Mouse (Mus musculus) intestine, postnatal 0 days (tissue): ENCODE measurements around the gene Rest. TPM values are rescaled to one million over a fixed set of nuclear protein-coding genes. Genes with fewer than 3 reads are reported as not detected.

Experiments
- ATAC-seq: fragments of 200-750 bp; cut with Nextera tagmentation; 2 replicates; pipeline ENCODE4 v1.8.0; 2017; ENCODE audit warnings: mild to moderate bottlenecking, moderate TSS enrichment, moderate library complexity
- H3K27ac ChIP-seq: fragments of 300-500 bp; sonication (generic); 2 replicates; pipeline ENCODE4 v1.5.1; 2014; ENCODE audit warnings: mild to moderate bottlenecking, low read depth, low read length, moderate library complexity
- H3K27me3 ChIP-seq: fragments of 300-500 bp; sonication (generic); replicated peaks from 2 replicates; pipeline ENCODE4 v1.6.1; 2014; ENCODE audit warnings: low read length, mixed read lengths; ENCODE audit not compliant: control insufficient read depth, insufficient read depth
- H3K36me3 ChIP-seq: fragments of 300-500 bp; sonication (generic); 2 replicates; pipeline ENCODE4 v1.6.1; 2014; ENCODE audit warnings: mild to moderate bottlenecking, moderate library complexity; ENCODE audit not compliant: control insufficient read depth, insufficient read depth
- H3K4me1 ChIP-seq: fragments of 300-500 bp; sonication (generic); replicated peaks from 2 replicates; pipeline ENCODE4 v1.6.1; 2014; ENCODE audit warnings: antibody characterized with exemption, low read length, mixed read lengths; ENCODE audit not compliant: control insufficient read depth, insufficient read depth
- H3K4me2 ChIP-seq: fragments of 300-500 bp; sonication (generic); replicated peaks from 2 replicates; pipeline ENCODE4 v1.6.1; 2014; ENCODE audit warnings: low read depth, mild to moderate bottlenecking, moderate library complexity
- H3K4me3 ChIP-seq: fragments of 300-500 bp; sonication (generic); 2 replicates; pipeline ENCODE4 v1.5.1; 2014; ENCODE audit warnings: low read depth, low read length
- H3K9ac ChIP-seq: fragments of 300-500 bp; sonication (generic); 2 replicates; pipeline ENCODE4 v1.6.1; 2014; ENCODE audit warnings: mild to moderate bottlenecking, low read depth, low read length
- H3K9me3 ChIP-seq: fragments of 300-500 bp; sonication (generic); 2 replicates; pipeline ENCODE4 v1.6.1; 2016; ENCODE audit warnings: mixed run types; ENCODE audit not compliant: control insufficient read depth
- CTCF ChIP-seq: sonication (generic); IDR thresholded peaks from 2 replicates; pipeline ENCODE4 v1.5.1; 2016; ENCODE audit warnings: low read depth, mild to moderate bottlenecking, control low read depth, antibody characterized with exemption, moderate library complexity
- WGBS: fragments of 180-500 bp; shearing (Covaris S2); extraction: QIAGEN DNeasy Blood & Tissue Kit; methylation state at CpG from one replicate; pipeline ENCODE4 v1.1.7; 2014; 5-methylcytosine and 5-hydroxymethylcytosine counted together
- polyA plus RNA-seq: library from polyadenylated mRNA; unstranded; fragments of >200 nt; fragmentation: Nextera tagmentation; extraction: Ambion mirVana; gene quantifications from 2 replicates; pipeline ENCODE4 v1.2.1, GENCODE M21; 2015

The Rest gene
- polyA plus RNA-seq, 1 experiment from 2014 or later = 13.2 TPM

GRCm38 (mm10) chr5:77251656-77252055 lies 13.6 kb upstream of the Rest start:
- Histone ChIP-seq H3K4me1 (no peaks in the 10 kb centered on the region), H3K4me3 (no peak overlapping the region), H3K27ac (no peak overlapping the region), H3K9ac (no peak overlapping the region), H3K27me3 (no peaks in the 10 kb centered on the region), H3K4me2 (no peak overlapping the region), H3K9me3 (no peaks in the 10 kb centered on the region), H3K36me3 (no peaks in the 10 kb centered on the region)
- WGBS = 26% methylated on average over 5 of the region's 5 CpGs
- TF ChIP-seq CTCF = no peak
- no peak for ATAC-seq

- no peak overlapping the region for H3K9ac ChIP-seq
- H3K27me3 ChIP-seq = no peaks in the 10 kb centered on the region
- H3K4me2 ChIP-seq = no peak overlapping the region
- H3K4me3 ChIP-seq = no peak overlapping the region
- 67% methylated on average over 8 of the region's 8 CpGs for WGBS
- no peak overlapping the region for H3K27ac ChIP-seq
- no peaks in the 10 kb centered on the region for H3K4me1 ChIP-seq
- no peaks in the 10 kb centered on the region for H3K9me3 ChIP-seq
- no peak for ATAC-seq
- TF ChIP-seq CTCF = no peak
- no peaks in the 10 kb centered on the region for H3K36me3 ChIP-seq
Measured at GRCm38 (mm10) chr5:77252115-77252827, 13.0 kb upstream of the Rest start.

- ATAC-seq = no peak
- no peak overlapping the region for H3K27ac ChIP-seq
- H3K9ac ChIP-seq = no peak overlapping the region
- no peaks in the 10 kb centered on the region for H3K9me3 ChIP-seq
- 88% methylated on average over 1 of the region's 1 CpGs for WGBS
- TF ChIP-seq CTCF = no peak
- no peak overlapping the region for H3K4me2 ChIP-seq
- H3K27me3 ChIP-seq = no peaks in the 10 kb centered on the region
- no peak overlapping the region for H3K4me3 ChIP-seq
- no peaks in the 10 kb centered on the region for H3K4me1 ChIP-seq
- no peaks in the 10 kb centered on the region for H3K36me3 ChIP-seq
Measured at GRCm38 (mm10) chr5:77253154-77253553, 12.1 kb upstream of the Rest start.

- no peaks in the 10 kb centered on the region for H3K27me3 ChIP-seq
- H3K4me3 ChIP-seq = no peak overlapping the region
- H3K9me3 ChIP-seq = no peaks in the 10 kb centered on the region
- H3K27ac ChIP-seq = no peak overlapping the region
- no peak for ATAC-seq
- no peaks in the 10 kb centered on the region for H3K36me3 ChIP-seq
- H3K9ac ChIP-seq = no peak overlapping the region
- no peaks in the 10 kb centered on the region for H3K4me1 ChIP-seq
- WGBS = 62% methylated on average over 3 of the region's 3 CpGs
- no peak overlapping the region for H3K4me2 ChIP-seq
- no peak for TF ChIP-seq CTCF
Measured at GRCm38 (mm10) chr5:77254402-77254801, 10.9 kb upstream of the Rest start.

- Histone ChIP-seq H3K4me2 (no peak overlapping the region), H3K4me3 (no peak overlapping the region), H3K27ac (no peak overlapping the region), H3K9me3 (no peaks in the 10 kb centered on the region), H3K9ac (no peak overlapping the region), H3K36me3 (no peaks in the 10 kb centered on the region), H3K27me3 (no peaks in the 10 kb centered on the region), H3K4me1 (no peaks in the 10 kb centered on the region)
- WGBS = 65% methylated on average over 3 of the region's 3 CpGs
- no peak for ATAC-seq
- TF ChIP-seq CTCF = no peak
Measured at GRCm38 (mm10) chr5:77257603-77258002, 7.7 kb upstream of the Rest start.

GRCm38 (mm10) chr5:77259315-77259714 lies 6.0 kb upstream of the Rest start:
- Histone ChIP-seq H3K4me3 (no peak overlapping the region), H3K9me3 (no peaks in the 10 kb centered on the region), H3K4me2 (no peak overlapping the region), H3K27ac (no peak overlapping the region), H3K27me3 (no peaks in the 10 kb centered on the region), H3K4me1 (no peaks in the 10 kb centered on the region), H3K9ac (no peak overlapping the region), H3K36me3 (no peaks in the 10 kb centered on the region)
- TF ChIP-seq CTCF = no peak
- no peak for ATAC-seq

GRCm38 (mm10) chr5:77260141-77260540 lies 5.2 kb upstream of the Rest start:
- Histone ChIP-seq H3K27ac (no peak overlapping the region), H3K9ac (no peak overlapping the region), H3K36me3 (no peaks in the 10 kb centered on the region), H3K9me3 (no peaks in the 10 kb centered on the region), H3K4me1 (no peaks in the 10 kb centered on the region), H3K27me3 (no peaks in the 10 kb centered on the region), H3K4me2 (no peak overlapping the region), H3K4me3 (no peak overlapping the region)
- no peak for ATAC-seq
- 38% methylated on average over 6 of the region's 6 CpGs for WGBS
- TF ChIP-seq CTCF = no peak
